ENCODE assay signal across 8 mouse cellular contexts in the genomic region with DNA sequence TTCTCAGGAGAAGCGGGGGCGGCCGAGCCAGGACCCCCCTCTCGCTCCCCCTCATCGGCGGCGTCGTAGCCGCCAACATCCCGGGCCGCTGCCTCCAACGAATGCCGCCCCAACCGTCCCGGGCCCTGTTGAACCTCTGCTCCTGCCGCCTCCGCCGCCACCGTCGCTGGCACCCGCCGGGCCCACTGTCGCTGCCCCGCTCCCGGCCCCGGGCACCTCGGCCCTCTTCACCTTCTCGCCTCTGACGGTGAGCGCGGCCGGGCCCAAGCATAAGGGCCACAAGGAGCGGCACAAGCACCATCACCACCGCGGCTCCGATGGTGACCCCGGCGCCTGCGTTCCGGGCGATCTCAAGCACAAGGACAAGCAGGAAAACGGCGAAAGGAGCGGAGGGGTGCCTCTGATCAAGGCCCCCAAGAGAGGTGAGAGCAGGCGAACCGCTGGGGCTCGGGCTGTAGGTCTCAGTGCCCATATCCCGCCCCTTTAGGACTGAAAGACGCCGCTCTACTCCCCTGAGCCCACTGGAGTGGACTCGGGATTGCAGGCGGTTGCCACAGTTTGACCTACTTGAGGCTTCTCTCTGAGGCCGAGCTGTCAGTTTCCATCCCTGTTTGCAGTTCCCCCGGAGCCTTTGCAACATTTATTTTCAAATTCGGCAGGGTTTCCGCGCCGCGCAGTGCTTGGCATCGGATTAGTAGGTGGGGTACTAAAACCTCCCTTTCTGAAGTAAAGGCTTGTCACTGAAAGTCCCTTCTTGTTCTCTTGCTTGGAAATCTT. TPM values are rescaled to one million over a fixed set of nuclear protein-coding genes. Genes with fewer than 3 reads are reported as not detected.
DNase-seq lines count a peak whose midpoint lies in the region; ATAC-seq and TF ChIP-seq lines count a peak whose summit lies in the region.

No protein-coding gene starts in this region.

- no peak for TF ChIP-seq CTCF in left cerebral cortex, adult 2 months (IDR thresholded peaks at IDR 0.05)

- ATAC-seq in forebrain, embryonic 12.5 days (ENCODE audit: low FRiP score), result peak; percentile 54

- H3K4me3 ChIP-seq in forebrain, embryonic 12.5 days (replicated peaks), result peak overlapping the region; percentile 97
- H3K4me3 ChIP-seq in left cerebral cortex, adult 2 months, result peak overlapping the region; percentile 90
- H3K4me3 ChIP-seq in macrophage (ENCODE audit: inconsistent target), result peak overlapping the region; percentile 83

- H3K4me2 ChIP-seq in forebrain, embryonic 12.5 days, result peak overlapping the region; percentile 67

- intact Hi-C loops in left cerebral cortex, adult 2 months (cut with DNase I), result loop anchor here (1.0 to 5.0 kb wide), 3 partner anchors 53 to 124 kb away; partner anchors contain the start of genes Ap4b1, Dclre1b, Gm43064 and Hipk1

- under 1% methylated on average over 59 of the region's 60 CpGs for WGBS in forebrain, embryonic 12.5 days
- 1% methylated on average over 59 of the region's 60 CpGs for WGBS in macrophage (ENCODE audit: missing documents)

- DNase-seq in kidney, adult 11 months, result peak; percentile 44
- DNase-seq in kidney, adult 18-20 months, result no peak
- DNase-seq in adrenal gland, postnatal 10 days, result peak; percentile 66
- DNase-seq in heart, postnatal 4 days, result peak; percentile 62
- peak in 1 of 2 experiments; percentile 53 for DNase-seq in left cerebral cortex, adult 2 months (ENCODE audit: extremely low spot score in 1 of 2, low spot score in 2 of 2)
- peak; percentile 20 to 39 for DNase-seq in right cerebral cortex, postnatal 36 days (ENCODE audit: low spot score in 2 of 2)

- no peaks in the 10 kb centered on the region for H3K9me3 ChIP-seq in forebrain, embryonic 12.5 days

- H3K36me3 ChIP-seq in forebrain, embryonic 12.5 days (replicated peaks), result no peaks in the 10 kb centered on the region
- H3K36me3 ChIP-seq in macrophage (ENCODE audit: inconsistent target), result no peaks in the 10 kb centered on the region

- peak overlapping the region; percentile 96 for H3K9ac ChIP-seq in forebrain, embryonic 12.5 days

- no peaks in the 10 kb centered on the region for H3K27me3 ChIP-seq in forebrain, embryonic 12.5 days

- peaks cover 49% of the 10 kb centered on the region for H3K79me2 ChIP-seq in macrophage (ENCODE audit: inconsistent target)

- peaks cover 14% of the 10 kb centered on the region for H3K4me1 ChIP-seq in forebrain, embryonic 12.5 days

- H3K27ac ChIP-seq in forebrain, embryonic 12.5 days, result peak overlapping the region; percentile 94
- H3K27ac ChIP-seq in left cerebral cortex, adult 2 months, result peak overlapping the region; percentile 96
- H3K27ac ChIP-seq in macrophage, result peak overlapping the region; percentile 70

RNA-seq across cellular contexts. Expression of gene Rsbn1, which starts 1.0 kb away (rescaled TPM):
- total RNA-seq in adrenal gland, postnatal 10 days (2021), result 10 to 100 TPM; 16.0 to 17.7 TPM
- 23.2 and 25.2 TPM in 2 replicates for polyA plus RNA-seq in forebrain, embryonic 12.5 days (2016; fragmentation: Nextera tagmentation; extraction: Ambion mirVana)
- 1 to 10 TPM; 9.1 to 9.8 TPM for total RNA-seq in heart, postnatal 4 days (2021)
- 10 to 100 TPM; 23.3 to 26.7 TPM for total RNA-seq in left cerebral cortex, adult 2 months (2021)
- total RNA-seq in macrophage (2018; cell fraction: chromatin; rRNA removed), result 10 to 100 TPM in 24 of 26 experiments, 1 to 10 TPM in 2; 8.7 to 86.0 (median 27.5) TPM
- 10 to 100 TPM in 23 of 26 experiments, 1 to 10 TPM in 3; 8.6 to 24.5 (median 12.6) TPM for total RNA-seq in macrophage (2018; cell fraction: cytosol; rRNA removed)
- 10 to 100 TPM; 12.1 to 69.1 (median 29.5) TPM for total RNA-seq in macrophage (2018; cell fraction: nucleus; rRNA removed)
- polyA plus RNA-seq in macrophage (2018), result 7.3 to 9.9 TPM (median 7.8 TPM) in 3 replicates

RNA-seq across cellular contexts. Expression of gene Phtf1, which starts 53.0 kb away (rescaled TPM):
- 10 to 100 TPM; 16.4 to 19.4 TPM for total RNA-seq in adrenal gland, postnatal 10 days (2021)
- polyA plus RNA-seq in forebrain, embryonic 12.5 days (2016; fragmentation: Nextera tagmentation; extraction: Ambion mirVana), result 49.9 and 52.9 TPM in 2 replicates
- total RNA-seq in heart, postnatal 4 days (2021), result 10 to 100 TPM; 12.7 to 16.6 TPM
- 10 to 100 TPM; 43.4 to 48.1 TPM for total RNA-seq in left cerebral cortex, adult 2 months (2021)
- total RNA-seq in macrophage (2018; cell fraction: chromatin; rRNA removed), result 10 to 100 TPM; 24.4 to 98.5 (median 36.3) TPM
- 10 to 100 TPM in 13 of 26 experiments, 1 to 10 TPM in 13; 5.8 to 14.8 (median 10.2) TPM for total RNA-seq in macrophage (2018; cell fraction: cytosol; rRNA removed)
- total RNA-seq in macrophage (2018; cell fraction: nucleus; rRNA removed), result 10 to 100 TPM in 25 of 26 experiments, 1 to 10 TPM in 1; 7.7 to 78.7 (median 22.0) TPM
- polyA plus RNA-seq in macrophage (2018), result 10.5 to 13.4 TPM (median 13.3 TPM) in 3 replicates

RNA-seq across cellular contexts. Expression of gene Ptpn22, which starts 55.3 kb away (rescaled TPM):
- 1 to 10 TPM; 2.6 to 3.2 TPM for total RNA-seq in adrenal gland, postnatal 10 days (2021)
- polyA plus RNA-seq in forebrain, embryonic 12.5 days (2016; fragmentation: Nextera tagmentation; extraction: Ambion mirVana), result 0.29 and 0.31 TPM in 2 replicates
- under 1 TPM; 0.57 to 0.72 TPM for total RNA-seq in heart, postnatal 4 days (2021)
- 1 to 10 TPM; 1.2 to 1.8 TPM for total RNA-seq in left cerebral cortex, adult 2 months (2021)
- total RNA-seq in macrophage (2018; cell fraction: chromatin; rRNA removed), result 100 to 1,000 TPM in 3 of 26 experiments, 10 to 100 TPM in 22, 1 to 10 TPM in 1; 8.8 to 119 (median 53.3) TPM
- total RNA-seq in macrophage (2018; cell fraction: cytosol; rRNA removed), result 10 to 100 TPM; 16.1 to 56.1 (median 36.7) TPM
- total RNA-seq in macrophage (2018; cell fraction: nucleus; rRNA removed), result 10 to 100 TPM; 13.7 to 89.5 (median 30.4) TPM
- polyA plus RNA-seq in macrophage (2018), result 18.6 to 55.2 TPM (median 22.4 TPM) in 3 replicates
